Mouse (Mus musculus) limb, embryonic 11.5 days (tissue): Measurements from ENCODE around the gene Carhsp1. TPM values are rescaled to one million over a fixed set of nuclear protein-coding genes. Genes with fewer than 3 reads are reported as not detected.

Source experiments
- ATAC-seq: fragments of 200-750 bp; cut with Nextera tagmentation; 2 replicates; pipeline ENCODE4 v1.8.0; 2017; ENCODE audit warnings: low read depth; ENCODE audit not compliant: insufficient number of reproducible peaks, low FRiP score, low TSS enrichment
- DNase-seq: peaks from one replicate; pipeline ENCODE4 v3.0.0-alpha.2; 2015; ENCODE audit warnings: low spot score
- H3K27ac ChIP-seq: fragments of 300-500 bp; sonication (generic); replicated peaks from 2 replicates; pipeline ENCODE4 v1.5.1; 2014; ENCODE audit warnings: low read depth, mild to moderate bottlenecking, low read length
- H3K27me3 ChIP-seq: fragments of 300-500 bp; sonication (generic); 2 replicates; pipeline ENCODE4 v1.6.1; 2014; ENCODE audit warnings: mild to moderate bottlenecking, low read length, mixed read lengths; ENCODE audit not compliant: control insufficient read depth, insufficient read depth
- H3K36me3 ChIP-seq: fragments of 300-500 bp; sonication (generic); 2 replicates; pipeline ENCODE4 v1.6.1; 2014; ENCODE audit warnings: mild to moderate bottlenecking, low read length, moderate library complexity, mixed read lengths; ENCODE audit not compliant: control insufficient read depth, insufficient read depth
- H3K4me1 ChIP-seq: fragments of 300-500 bp; sonication (generic); 2 replicates; pipeline ENCODE4 v1.6.1; 2014; ENCODE audit warnings: low read length, mixed read lengths; ENCODE audit not compliant: control insufficient read depth, insufficient read depth
- H3K4me2 ChIP-seq: fragments of 300-500 bp; sonication (generic); 2 replicates; pipeline ENCODE4 v1.6.1; 2014; ENCODE audit warnings: low read depth, mild to moderate bottlenecking, moderate library complexity; ENCODE audit not compliant: severe bottlenecking
- H3K4me3 ChIP-seq: fragments of 300-500 bp; sonication (generic); 2 replicates; pipeline ENCODE4 v1.5.1; 2014; ENCODE audit warnings: low read depth, low read length
- H3K9ac ChIP-seq: fragments of 300-500 bp; sonication (generic); 2 replicates; pipeline ENCODE4 v1.6.1; 2014; ENCODE audit warnings: mild to moderate bottlenecking, low read length
- H3K9me3 ChIP-seq: fragments of 300-500 bp; sonication (generic); 2 replicates; pipeline ENCODE4 v1.6.1; 2016; ENCODE audit warnings: low read length; ENCODE audit not compliant: control insufficient read depth
- WGBS: fragments of 180-500 bp; shearing (Covaris S2); extraction: QIAGEN DNeasy Blood & Tissue Kit; methylation state at CpG from one replicate; pipeline ENCODE4 v1.1.7; 2014; 5-methylcytosine and 5-hydroxymethylcytosine counted together
- polyA plus RNA-seq: library from polyadenylated mRNA; unstranded; fragments of >200 nt; fragmentation: Nextera tagmentation; extraction: Ambion mirVana; gene quantifications from 2 replicates; pipeline ENCODE4 v1.2.1, GENCODE M21; 2014

Carhsp1 gene
- polyA plus RNA-seq, 1 experiment from 2014 or later: 53.6 TPM

- DNase-seq (no peak), ATAC-seq (no peak)
- Histone ChIP-seq H3K27ac (no peak overlapping the region), H3K4me2 (no peak overlapping the region), H3K36me3 (0 out of 2 replicates have a peak, but pooled peaks cover 2% of the 10 kb centered on the region), H3K4me1 (no peaks in the 10 kb centered on the region), H3K4me3 (no peak overlapping the region), H3K27me3 (no peaks in the 10 kb centered on the region), H3K9ac (no peak overlapping the region), H3K9me3 (no peaks in the 10 kb centered on the region)
- WGBS: 83% methylated on average over 3 of the region's 3 CpGs
Observed at GRCm38 (mm10) chr16:8679780-8680179, 7.8 kb upstream of the Carhsp1 start.

GRCm38 (mm10) chr16:8678676-8679075, 6.7 kb upstream of the Carhsp1 start:
- ATAC-seq (no peak), DNase-seq (no peak)
- H3K4me2 ChIP-seq: no peak overlapping the region
- H3K4me3 ChIP-seq: no peak overlapping the region
- no peak overlapping the region for H3K9ac ChIP-seq
- H3K4me1 ChIP-seq: no peaks in the 10 kb centered on the region
- H3K9me3 ChIP-seq: no peaks in the 10 kb centered on the region
- 84% methylated on average over 4 of the region's 4 CpGs for WGBS
- H3K27ac ChIP-seq: no peak overlapping the region
- H3K36me3 ChIP-seq: 0 out of 2 replicates have a peak, but pooled peaks cover 2% of the 10 kb centered on the region
- H3K27me3 ChIP-seq: no peaks in the 10 kb centered on the region

- Histone ChIP-seq H3K4me1 (no peaks in the 10 kb centered on the region), H3K4me2 (no peak overlapping the region), H3K36me3 (no peaks in the 10 kb centered on the region), H3K4me3 (no peak overlapping the region), H3K27ac (no peak overlapping the region), H3K27me3 (0 out of 2 replicates have a peak, but pooled peaks cover 2% of the 10 kb centered on the region), H3K9ac (no peak overlapping the region), H3K9me3 (no peaks in the 10 kb centered on the region)
- ATAC-seq: no peak
- 64% methylated on average over 5 of the region's 5 CpGs for WGBS
- DNase-seq: no peak
Observed at GRCm38 (mm10) chr16:8678035-8678434, 6.1 kb upstream of the Carhsp1 start.

- Histone ChIP-seq H3K4me1 (no peaks in the 10 kb centered on the region), H3K9ac (no peak overlapping the region), H3K4me2 (no peak overlapping the region), H3K27me3 (0 out of 2 replicates have a peak, but pooled peaks cover 2% of the 10 kb centered on the region), H3K9me3 (no peaks in the 10 kb centered on the region), H3K36me3 (no peaks in the 10 kb centered on the region), H3K27ac (no peak overlapping the region), H3K4me3 (no peak overlapping the region)
- peak; percentile 47 for DNase-seq
- ATAC-seq: no peak
- 53% methylated on average over 4 of the region's 4 CpGs for WGBS
Observed at GRCm38 (mm10) chr16:8676800-8677199, 4.8 kb upstream of the Carhsp1 start.

GRCm38 (mm10) chr16:8676228-8676627, 4.3 kb upstream of the Carhsp1 start:
- no peaks in the 10 kb centered on the region for H3K36me3 ChIP-seq
- H3K4me2 ChIP-seq: no peak overlapping the region
- 84% methylated on average over 2 of the region's 2 CpGs for WGBS

GRCm38 (mm10) chr16:8675559-8675958, 3.6 kb upstream of the Carhsp1 start:
- no peak for DNase-seq
- Histone ChIP-seq H3K27ac (no peak overlapping the region), H3K9ac (no peak overlapping the region), H3K9me3 (no peaks in the 10 kb centered on the region), H3K36me3 (no peaks in the 10 kb centered on the region), H3K4me1 (peaks cover 2% of the 10 kb centered on the region), H3K4me3 (no peak overlapping the region), H3K4me2 (no peak overlapping the region), H3K27me3 (0 out of 2 replicates have a peak, but pooled peaks cover 2% of the 10 kb centered on the region)
- 86% methylated on average over 8 of the region's 8 CpGs for WGBS
- no peak for ATAC-seq

More at GRCm38 (mm10) chr16:8676228-8676627, 4.3 kb upstream of the Carhsp1 start:
- no peak overlapping the region for H3K9ac ChIP-seq
- ATAC-seq (no peak), DNase-seq (no peak)
- H3K27ac ChIP-seq: no peak overlapping the region
- H3K4me3 ChIP-seq: no peak overlapping the region
- H3K4me1 ChIP-seq: no peaks in the 10 kb centered on the region
- H3K27me3 ChIP-seq: 0 out of 2 replicates have a peak, but pooled peaks cover 2% of the 10 kb centered on the region
- no peaks in the 10 kb centered on the region for H3K9me3 ChIP-seq

GRCm38 (mm10) chr16:8674165-8674564, 2.2 kb upstream of the Carhsp1 start:
- Histone ChIP-seq H3K9ac (no peak overlapping the region), H3K27me3 (0 out of 2 replicates have a peak, but pooled peaks cover 2% of the 10 kb centered on the region), H3K27ac (no peak overlapping the region), H3K4me3 (no peak overlapping the region), H3K4me2 (no peak overlapping the region), H3K36me3 (no peaks in the 10 kb centered on the region), H3K4me1 (peaks cover 14% of the 10 kb centered on the region), H3K9me3 (no peaks in the 10 kb centered on the region)
- DNase-seq: peak; percentile 74
- 5% methylated on average over 8 of the region's 8 CpGs for WGBS
- ATAC-seq: no peak

GRCm38 (mm10) chr16:8673343-8673742, 1.4 kb upstream of the Carhsp1 start:
- DNase-seq: no peak
- Histone ChIP-seq H3K4me2 (no peak overlapping the region), H3K9ac (no peak overlapping the region), H3K9me3 (no peaks in the 10 kb centered on the region), H3K27ac (no peak overlapping the region), H3K4me1 (peaks cover 14% of the 10 kb centered on the region), H3K36me3 (no peaks in the 10 kb centered on the region), H3K27me3 (0 out of 2 replicates have a peak, but pooled peaks cover 2% of the 10 kb centered on the region), H3K4me3 (no peak overlapping the region)
- no peak for ATAC-seq
- WGBS: 67% methylated on average over 6 of the region's 6 CpGs

GRCm38 (mm10) chr16:8672811-8673210, 856 bp upstream of the Carhsp1 start:
- no peak for DNase-seq
- H3K4me3 ChIP-seq: no peak overlapping the region
- H3K4me1 ChIP-seq: peaks cover 14% of the 10 kb centered on the region
- no peak for ATAC-seq
- H3K27me3 ChIP-seq: 0 out of 2 replicates have a peak, but pooled peaks cover 2% of the 10 kb centered on the region
- no peaks in the 10 kb centered on the region for H3K36me3 ChIP-seq
- H3K9ac ChIP-seq: no peak overlapping the region
- H3K4me2 ChIP-seq: no peak overlapping the region; the same call in 1 of the 2 replicates
- H3K27ac ChIP-seq: no peak overlapping the region
- no peaks in the 10 kb centered on the region for H3K9me3 ChIP-seq
